Mouse (Mus musculus): ENCODE results near the gene Castor1. TPM values are rescaled to one million over a fixed set of nuclear protein-coding genes. Genes with fewer than 3 reads are reported as not detected.

Castor1 gene
- 0.94 and 0.98 TPM in 2 replicates for polyA plus RNA-seq (2012; rRNA removed)

DNA sequence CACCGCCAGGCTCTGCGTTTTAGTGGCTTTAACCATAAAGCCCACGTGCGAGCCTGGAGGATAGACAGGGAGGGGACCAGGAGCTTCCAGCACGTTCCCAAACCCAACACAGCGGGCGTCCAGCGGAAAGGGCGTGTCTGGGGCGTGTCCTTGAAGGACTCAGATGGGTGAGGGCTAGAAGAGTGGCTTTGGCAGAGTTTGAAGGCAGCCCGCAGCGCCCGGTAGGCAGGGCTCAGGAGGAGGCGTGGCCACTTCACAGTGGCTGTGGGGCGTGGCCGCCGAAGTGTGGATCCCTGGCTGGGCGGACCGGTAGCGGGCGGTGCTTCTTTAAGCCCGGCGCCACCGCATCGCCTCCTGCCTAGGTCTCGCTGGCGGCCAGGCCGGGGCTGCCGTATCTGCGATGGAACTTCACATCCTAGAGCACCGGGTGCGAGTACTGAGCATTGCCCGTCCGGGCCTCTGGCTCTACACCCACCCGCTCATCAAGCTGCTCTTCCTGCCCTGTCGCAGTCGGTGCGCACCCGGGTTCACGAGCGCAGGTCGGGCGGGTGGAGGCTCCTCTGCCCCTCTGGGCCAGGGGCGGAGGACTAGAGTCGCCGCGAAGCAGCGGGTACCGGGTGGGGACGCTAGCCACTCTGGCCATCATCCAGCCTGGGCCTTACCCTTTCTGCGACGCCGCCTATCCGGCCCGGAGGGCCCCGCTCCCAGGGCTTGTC, at the start of gene Castor1:
Gene Castor1, plus strand, starts transcription at position 312 of the 716 bp plus-strand sequence.

DNA sequence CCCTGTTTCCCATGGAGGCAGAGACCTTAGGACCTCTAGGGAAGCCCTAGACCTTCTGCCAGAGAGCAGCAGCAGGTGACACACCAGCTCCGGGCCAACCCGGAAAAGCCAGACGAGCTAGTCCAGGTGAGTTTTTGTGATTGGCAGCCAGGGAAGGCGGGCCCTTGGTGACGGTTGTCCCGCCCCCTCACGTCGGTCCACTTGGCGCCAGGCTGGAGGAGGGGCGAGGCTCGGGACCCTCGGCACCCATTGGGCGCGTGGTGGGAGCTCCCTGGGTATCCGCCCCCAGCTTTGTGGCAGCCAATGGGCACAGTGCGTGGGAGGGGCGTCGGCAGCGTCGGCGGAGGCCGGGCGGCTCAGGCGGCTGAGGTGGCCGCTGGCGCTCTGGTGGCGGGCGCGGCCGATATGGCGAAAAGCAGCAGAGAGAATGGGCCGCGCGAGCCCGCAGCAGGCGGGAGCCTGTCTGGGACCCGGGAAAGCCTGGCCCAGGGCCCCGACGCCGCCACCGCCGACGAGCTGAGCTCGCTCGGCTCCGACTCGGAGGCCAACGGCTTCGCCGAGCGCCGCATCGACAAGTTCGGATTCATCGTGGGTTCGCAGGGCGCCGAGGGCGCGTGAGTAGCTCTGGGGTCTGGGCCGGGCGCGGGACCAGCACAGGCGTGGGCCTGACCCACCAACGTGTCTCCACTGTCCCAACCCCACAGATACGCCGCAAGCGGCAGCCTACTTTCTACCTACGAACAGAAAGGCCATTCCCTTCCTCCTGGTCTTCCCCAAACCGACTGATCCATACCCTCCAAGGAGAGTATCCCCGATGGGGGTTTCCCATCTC, 31.3 kb upstream of the Castor1 start, which contains the start of gene Tbc1d10a:
Gene Tbc1d10a, plus strand, starts transcription at position 304 of the 832 bp plus-strand sequence.

DNA sequence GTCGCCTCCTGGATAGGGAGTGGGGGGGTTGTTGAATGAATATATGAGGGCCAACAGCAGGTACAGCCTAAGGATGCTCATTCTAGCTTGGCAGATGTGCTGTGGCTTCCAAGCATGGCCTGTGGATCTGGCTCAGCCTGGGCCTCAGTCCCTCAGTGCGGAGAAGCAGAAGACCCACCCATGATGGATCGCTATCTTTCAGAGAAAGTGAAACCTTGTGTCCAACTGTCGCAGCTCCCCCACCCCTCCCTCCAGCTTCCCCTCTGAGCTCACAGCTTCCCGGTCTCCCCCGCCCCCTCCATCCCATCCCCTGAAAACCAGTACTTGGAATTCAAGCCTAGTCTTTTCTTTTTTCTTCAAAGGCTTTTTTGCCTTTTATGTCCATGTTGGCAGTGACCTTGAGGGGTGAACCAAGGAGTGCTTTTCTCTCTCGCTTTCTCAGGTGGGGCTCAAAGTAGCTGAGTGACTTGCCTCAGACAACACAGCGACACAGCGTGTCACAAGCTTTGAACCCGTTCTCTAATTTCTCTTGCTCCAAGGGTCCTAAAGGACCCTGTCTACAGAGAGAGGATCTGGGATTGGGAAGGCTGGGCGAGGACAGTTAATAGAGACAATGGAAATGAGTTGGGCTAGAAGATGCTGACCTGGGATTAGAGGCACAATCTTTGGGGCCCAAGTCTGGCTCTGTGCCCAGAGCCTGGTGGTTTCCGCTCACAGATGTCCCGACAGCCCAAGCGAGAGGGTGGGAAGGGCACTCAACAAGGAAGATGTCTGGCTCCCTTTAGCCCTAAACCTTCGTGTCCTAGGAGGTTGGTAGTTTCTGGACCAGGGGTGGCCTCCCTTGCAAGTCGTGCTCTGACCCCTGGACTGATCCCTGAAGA, 17.9 kb downstream of the Castor1 start, which contains the start of gene Osm:
Gene Osm, plus strand, starts transcription at position 756 of the 881 bp plus-strand sequence.

GRCm38 (mm10) chr11:4256846-4257607, 39.0 kb downstream of the Castor1 start, which contains the start of gene Lif:
TSS of gene Lif (plus strand) at chr11:4257557.

Other genes starting within 250 kb of the Castor1 start
- not detected in 2 replicates for gene 4930556J24Rik, start 241.4 kb upstream of the Castor1 start, polyA plus RNA-seq (2012; rRNA removed)
- 0.90 and 1.0 TPM in 2 replicates for gene Gal3st1, start 234.6 kb upstream of the Castor1 start, polyA plus RNA-seq (2012; rRNA removed)
- gene Sec14l4, start 186.8 kb upstream of the Castor1 start, polyA plus RNA-seq (2012; rRNA removed) = 0.99 and 1.0 TPM in 2 replicates
- gene Sec14l3, start 153.4 kb upstream of the Castor1 start, polyA plus RNA-seq (2012; rRNA removed) = not detected in 2 replicates
- 13.6 and 14.1 TPM in 2 replicates for gene Mtfp1, start 122.8 kb upstream of the Castor1 start, polyA plus RNA-seq (2012; rRNA removed)
- 9.1 and 9.8 TPM in 2 replicates for gene Sec14l2, start 94.8 kb upstream of the Castor1 start, polyA plus RNA-seq (2012; rRNA removed)
- 4.6 and 5.5 TPM in 2 replicates for gene Rnf215, start 83.0 kb upstream of the Castor1 start, polyA plus RNA-seq (2012; rRNA removed)
- 0.90 and 0.99 TPM in 2 replicates for gene Ccdc157, start 57.9 kb upstream of the Castor1 start, polyA plus RNA-seq (2012; rRNA removed)
- gene Sf3a1, start 57.9 kb upstream of the Castor1 start, polyA plus RNA-seq (2012; rRNA removed) = 19.2 and 20.7 TPM in 2 replicates
- 6.1 TPM in 2 replicates for gene Tbc1d10a, start 31.4 kb upstream of the Castor1 start, polyA plus RNA-seq (2012; rRNA removed)
- gene Osm, start 18.2 kb downstream of the Castor1 start, polyA plus RNA-seq (2012; rRNA removed) = 0.59 and 0.83 TPM in 2 replicates
- 0.01 and 0.02 TPM in 2 replicates for gene Lif, start 39.3 kb downstream of the Castor1 start, polyA plus RNA-seq (2012; rRNA removed)
- 0.36 and 0.44 TPM in 2 replicates for gene Hormad2, start 222.9 kb downstream of the Castor1 start, polyA plus RNA-seq (2012; rRNA removed)

Data from liver, embryonic 14 days (tissue).